Mouse (Mus musculus) liver, embryonic 15.5 days (tissue): Measurements from ENCODE around the gene 9430015G10Rik. TPM values are rescaled to one million over a fixed set of nuclear protein-coding genes. Genes with fewer than 3 reads are reported as not detected.

Experiments
- ATAC-seq: fragments of 200-750 bp; cut with Nextera tagmentation; 2 replicates; pipeline ENCODE4 v1.8.0; 2017; ENCODE audit warnings: moderate number of reproducible peaks, mild to moderate bottlenecking, moderate library complexity; ENCODE audit not compliant: insufficient read depth
- H3K27ac ChIP-seq: fragments of 300-500 bp; sonication (generic); replicated peaks from 2 replicates; pipeline ENCODE4 v1.5.1; 2015; ENCODE audit warnings: mild to moderate bottlenecking, inconsistent platforms
- H3K27me3 ChIP-seq: fragments of 300-500 bp; sonication (generic); 2 replicates; pipeline ENCODE4 v1.6.1; 2015; ENCODE audit warnings: mild to moderate bottlenecking, inconsistent platforms
- H3K36me3 ChIP-seq: fragments of 300-500 bp; sonication (generic); replicated peaks from 2 replicates; pipeline ENCODE4 v1.6.1; 2015; ENCODE audit warnings: moderate library complexity, mild to moderate bottlenecking, inconsistent platforms
- H3K4me1 ChIP-seq: fragments of 300-500 bp; sonication (generic); replicated peaks from 2 replicates; pipeline ENCODE4 v1.6.1; 2015; ENCODE audit warnings: inconsistent platforms
- H3K4me2 ChIP-seq: fragments of 300-500 bp; sonication (generic); 2 replicates; pipeline ENCODE4 v1.6.1; 2015; ENCODE audit warnings: moderate library complexity, mild to moderate bottlenecking, inconsistent platforms
- H3K4me3 ChIP-seq: fragments of 300-500 bp; sonication (generic); replicated peaks from 2 replicates; pipeline ENCODE4 v1.5.1; 2015; ENCODE audit warnings: mild to moderate bottlenecking, inconsistent platforms
- H3K9ac ChIP-seq: fragments of 300-500 bp; sonication (generic); 2 replicates; pipeline ENCODE4 v1.6.1; 2015; ENCODE audit warnings: moderate library complexity, mild to moderate bottlenecking, inconsistent platforms
- H3K9me3 ChIP-seq: fragments of 300-500 bp; sonication (generic); replicated peaks from 2 replicates; pipeline ENCODE4 v1.6.1; 2016; ENCODE audit warnings: inconsistent platforms
- WGBS: fragments of 180-500 bp; shearing (Covaris S2); methylation state at CpG from one replicate; pipeline ENCODE4 v1.1.7; 2015; ENCODE audit warnings: mixed read lengths; ENCODE audit not compliant: insufficient replicate concordance; 5-methylcytosine and 5-hydroxymethylcytosine counted together
- polyA plus RNA-seq: library from polyadenylated mRNA; unstranded; fragments of >200 nt; fragmentation: Nextera tagmentation; extraction: Ambion mirVana; gene quantifications from 2 replicates; pipeline ENCODE4 v1.2.1, GENCODE M21; 2015

9430015G10Rik gene
- 10.5 and 12.3 TPM in 2 replicates for polyA plus RNA-seq

GRCm38 (mm10) chr4:156109570-156110331 is at the start of gene 9430015G10Rik:
TSS of gene 9430015G10Rik (plus strand) at chr4:156109982.
- Histone ChIP-seq H3K4me3 (peak within 1 kb of the TSS; percentile 94), H3K9me3 (no peaks in the 10 kb centered on the region), H3K9ac (peak within 1 kb of the TSS; percentile 91), H3K27ac (peak within 1 kb of the TSS; percentile 94), H3K36me3 (peaks cover 5% of the 10 kb centered on the region; the same call in 1 of the 2 replicates), H3K4me1 (peaks cover 40% of the 10 kb centered on the region), H3K27me3 (no peaks in the 10 kb centered on the region), H3K4me2 (peak within 1 kb of the TSS; percentile 79)
- under 1% methylated on average over 60 of the region's 60 CpGs for WGBS
- peak; percentile 97 for ATAC-seq

- H3K9ac ChIP-seq, result no peak overlapping the region
- no peak overlapping the region for H3K4me3 ChIP-seq
- no peaks in the 10 kb centered on the region for H3K9me3 ChIP-seq
- H3K4me1 ChIP-seq, result peaks cover 5% of the 10 kb centered on the region; the same call in 1 of the 2 replicates
- H3K27ac ChIP-seq, result no peak overlapping the region
- no peaks in the 10 kb centered on the region for H3K27me3 ChIP-seq
- H3K4me2 ChIP-seq, result no peak overlapping the region
- no peak for ATAC-seq
- 47% methylated on average over 4 of the region's 4 CpGs for WGBS
- no peaks in the 10 kb centered on the region for H3K36me3 ChIP-seq
Observed at GRCm38 (mm10) chr4:156063861-156064509, 45.8 kb upstream of the 9430015G10Rik start.

GRCm38 (mm10) chr4:156064510-156064897 is 45.3 kb upstream of the 9430015G10Rik start:
- no peak for ATAC-seq
- H3K4me3 ChIP-seq, result no peak overlapping the region
- no peaks in the 10 kb centered on the region for H3K27me3 ChIP-seq
- no peak overlapping the region for H3K27ac ChIP-seq
- H3K9ac ChIP-seq, result no peak overlapping the region
- no peaks in the 10 kb centered on the region for H3K9me3 ChIP-seq
- H3K4me1 ChIP-seq, result peaks cover 5% of the 10 kb centered on the region; the same call in 1 of the 2 replicates
- no peak overlapping the region for H3K4me2 ChIP-seq
- WGBS, result 64% methylated on average over 9 of the region's 9 CpGs
- no peaks in the 10 kb centered on the region for H3K36me3 ChIP-seq

DNA sequence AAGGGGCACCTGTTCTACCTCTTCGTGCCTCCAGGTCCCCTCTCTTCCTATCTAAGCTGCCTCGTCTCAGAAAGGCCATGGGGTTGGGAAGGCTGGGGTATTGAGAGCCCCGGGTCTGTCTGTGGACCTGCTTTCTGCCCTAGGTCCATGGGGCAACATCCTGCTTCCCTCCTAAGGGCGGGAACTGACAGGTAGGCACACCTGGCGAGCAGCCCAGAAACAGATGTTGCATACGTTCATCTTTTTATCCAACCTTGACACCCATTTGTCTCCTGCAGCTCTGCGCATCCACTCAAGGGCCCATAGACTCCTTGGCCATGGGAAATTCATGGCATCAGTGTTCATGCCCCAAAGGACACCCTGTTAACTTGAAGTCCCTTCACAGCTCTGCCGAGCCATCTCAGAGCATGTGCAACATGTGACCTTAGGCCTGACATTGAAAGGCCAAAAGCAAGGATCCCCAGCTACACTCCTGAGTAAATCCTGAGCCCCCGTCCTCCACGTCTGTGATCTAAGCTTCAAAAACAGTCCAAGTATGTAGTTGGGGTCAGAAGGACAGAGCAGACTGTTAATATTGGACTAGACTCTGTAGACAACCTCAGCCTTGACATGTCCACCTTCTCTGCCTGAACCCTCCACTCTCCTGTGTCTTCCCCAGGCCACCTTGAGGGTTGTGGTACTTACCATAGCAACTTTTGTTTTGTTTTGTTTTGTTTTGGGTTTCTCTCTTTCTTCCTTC is 44.5 kb upstream of the 9430015G10Rik start:
- Histone ChIP-seq H3K4me2 (no peak overlapping the region), H3K4me3 (no peak overlapping the region), H3K9ac (no peak overlapping the region), H3K27ac (no peak overlapping the region), H3K27me3 (no peaks in the 10 kb centered on the region), H3K36me3 (no peaks in the 10 kb centered on the region), H3K9me3 (no peaks in the 10 kb centered on the region), H3K4me1 (peaks cover 5% of the 10 kb centered on the region; the same call in 1 of the 2 replicates)
- ATAC-seq, result no peak
- 62% methylated on average over 10 of the region's 10 CpGs for WGBS

DNA sequence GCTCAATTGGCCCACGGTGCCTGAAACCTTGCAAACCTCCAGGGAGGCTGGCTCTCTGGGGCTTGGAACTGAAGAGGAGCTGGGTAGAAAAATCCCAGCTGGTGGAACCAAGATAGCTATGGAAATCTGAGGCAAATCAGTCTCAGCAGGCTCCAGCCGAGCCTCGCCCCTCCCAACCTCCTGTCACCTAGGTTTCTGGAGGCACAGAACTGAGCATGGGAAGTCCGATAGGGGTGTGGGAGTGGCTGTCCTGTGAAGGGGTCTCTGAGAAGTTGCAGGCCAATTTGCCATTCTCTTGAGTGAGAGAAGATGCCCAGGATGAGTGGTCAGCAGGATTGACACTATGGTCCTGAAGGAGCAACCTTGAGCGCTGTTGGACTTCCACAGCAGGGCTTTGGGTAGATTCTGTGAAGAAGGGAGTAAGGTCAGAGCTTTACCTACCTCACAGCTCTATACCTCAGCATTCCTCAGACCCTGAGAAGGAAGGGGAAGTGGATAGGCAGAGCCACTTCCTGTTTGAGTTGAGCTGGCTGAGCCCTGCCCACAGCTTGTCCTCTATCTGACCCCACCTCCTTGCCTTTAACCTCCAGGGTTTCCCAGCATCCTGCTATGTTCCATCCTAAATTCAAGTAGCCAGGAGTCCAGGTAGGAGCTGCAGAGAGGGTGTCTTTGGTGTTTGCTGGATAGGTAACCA is 42.4 kb upstream of the 9430015G10Rik start:
- no peaks in the 10 kb centered on the region for H3K9me3 ChIP-seq
- no peak overlapping the region for H3K27ac ChIP-seq
- H3K4me3 ChIP-seq, result no peak overlapping the region
- no peaks in the 10 kb centered on the region for H3K36me3 ChIP-seq
- no peak overlapping the region for H3K9ac ChIP-seq
- H3K27me3 ChIP-seq, result no peaks in the 10 kb centered on the region
- 36% methylated on average over 5 of the region's 5 CpGs for WGBS
- no peak for ATAC-seq
- H3K4me2 ChIP-seq, result no peak overlapping the region
- peaks cover 5% of the 10 kb centered on the region; the same call in 1 of the 2 replicates for H3K4me1 ChIP-seq

DNA sequence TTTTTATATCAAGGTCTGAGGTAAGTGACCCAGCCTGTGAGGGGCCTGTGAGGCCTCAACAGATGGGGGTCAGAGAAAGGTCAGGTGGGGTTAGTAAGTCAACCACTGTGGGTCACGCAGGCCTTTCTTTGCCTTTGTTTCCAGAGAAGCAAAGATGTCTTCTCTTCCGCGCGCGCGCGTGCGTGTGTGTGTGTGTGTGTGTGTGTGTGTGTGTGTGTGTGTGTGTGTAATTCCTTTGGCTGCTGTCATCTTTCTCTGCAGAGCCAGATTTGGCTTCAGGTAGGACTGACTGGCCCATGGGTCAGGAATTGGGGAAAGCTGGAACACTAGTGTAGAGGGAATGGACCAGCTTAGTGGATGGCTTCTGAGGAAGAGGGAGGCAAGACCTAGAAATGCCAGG is 40.1 kb upstream of the 9430015G10Rik start:
- no peaks in the 10 kb centered on the region for H3K9me3 ChIP-seq
- 85% methylated on average over 8 of the region's 8 CpGs for WGBS

GRCm38 (mm10) chr4:156070276-156070675 is 39.5 kb upstream of the 9430015G10Rik start:
- WGBS, result 42% methylated on average over 6 of the region's 6 CpGs
- peak; percentile 12; the same call in 1 of the 2 replicates for ATAC-seq
- no peak overlapping the region for H3K27ac ChIP-seq
- no peaks in the 10 kb centered on the region for H3K9me3 ChIP-seq
- H3K9ac ChIP-seq, result no peak overlapping the region
- no peak overlapping the region for H3K4me3 ChIP-seq
- no peaks in the 10 kb centered on the region for H3K36me3 ChIP-seq
- peaks cover 3% of the 10 kb centered on the region; the same call in 1 of the 2 replicates for H3K4me1 ChIP-seq
- no peak overlapping the region for H3K4me2 ChIP-seq
- no peaks in the 10 kb centered on the region for H3K27me3 ChIP-seq

More for the DNA sequence above, 40.1 kb upstream of the 9430015G10Rik start:
- Histone ChIP-seq H3K4me1 (peaks cover 5% of the 10 kb centered on the region; the same call in 1 of the 2 replicates), H3K4me2 (no peak overlapping the region), H3K27me3 (no peaks in the 10 kb centered on the region), H3K9ac (no peak overlapping the region), H3K27ac (no peak overlapping the region), H3K4me3 (no peak overlapping the region), H3K36me3 (no peaks in the 10 kb centered on the region)
- ATAC-seq, result no peak

DNA sequence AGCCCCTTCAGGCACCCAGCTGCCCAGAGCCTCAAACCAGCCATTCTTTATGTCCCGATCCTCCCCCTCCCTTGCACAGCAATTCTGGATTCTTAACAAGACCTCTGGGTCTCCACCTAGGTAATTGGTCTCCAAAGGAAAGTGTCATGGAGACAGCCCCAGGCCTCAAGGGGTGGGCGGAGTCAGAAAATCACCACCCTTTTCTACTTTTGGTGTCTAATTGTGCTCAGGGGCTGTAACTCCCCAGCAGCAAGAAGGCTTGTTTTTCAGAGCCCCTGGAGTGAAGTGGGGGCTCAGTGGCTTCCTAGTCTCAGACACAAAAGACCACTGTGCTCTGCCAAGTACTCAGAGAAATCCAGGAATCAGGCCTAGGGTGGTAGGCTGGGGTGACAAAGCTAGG is 39.1 kb upstream of the 9430015G10Rik start:
- H3K9ac ChIP-seq, result no peak overlapping the region
- no peak for ATAC-seq
- H3K27me3 ChIP-seq, result no peaks in the 10 kb centered on the region
- 61% methylated on average over 2 of the region's 2 CpGs for WGBS
- no peak overlapping the region for H3K4me2 ChIP-seq
- no peak overlapping the region for H3K27ac ChIP-seq
- no peak overlapping the region for H3K4me3 ChIP-seq
- no peaks in the 10 kb centered on the region for H3K36me3 ChIP-seq
- H3K4me1 ChIP-seq, result no peaks in the 10 kb centered on the region
- H3K9me3 ChIP-seq, result no peaks in the 10 kb centered on the region

- Histone ChIP-seq H3K27me3 (peaks cover 27% of the 10 kb centered on the region), H3K36me3 (no peaks in the 10 kb centered on the region), H3K27ac (no peak overlapping the region), H3K9me3 (no peaks in the 10 kb centered on the region), H3K4me3 (peak overlapping the region; percentile 51; the same call in 1 of the 2 replicates), H3K4me1 (peaks cover 14% of the 10 kb centered on the region), H3K4me2 (peak overlapping the region; percentile 71), H3K9ac (no peak overlapping the region)
- ATAC-seq, result peak; percentile 18; the same call in 1 of the 2 replicates
- WGBS, result 8% methylated on average over 8 of the region's 8 CpGs
Observed at GRCm38 (mm10) chr4:156076911-156077382, 32.8 kb upstream of the 9430015G10Rik start.

DNA sequence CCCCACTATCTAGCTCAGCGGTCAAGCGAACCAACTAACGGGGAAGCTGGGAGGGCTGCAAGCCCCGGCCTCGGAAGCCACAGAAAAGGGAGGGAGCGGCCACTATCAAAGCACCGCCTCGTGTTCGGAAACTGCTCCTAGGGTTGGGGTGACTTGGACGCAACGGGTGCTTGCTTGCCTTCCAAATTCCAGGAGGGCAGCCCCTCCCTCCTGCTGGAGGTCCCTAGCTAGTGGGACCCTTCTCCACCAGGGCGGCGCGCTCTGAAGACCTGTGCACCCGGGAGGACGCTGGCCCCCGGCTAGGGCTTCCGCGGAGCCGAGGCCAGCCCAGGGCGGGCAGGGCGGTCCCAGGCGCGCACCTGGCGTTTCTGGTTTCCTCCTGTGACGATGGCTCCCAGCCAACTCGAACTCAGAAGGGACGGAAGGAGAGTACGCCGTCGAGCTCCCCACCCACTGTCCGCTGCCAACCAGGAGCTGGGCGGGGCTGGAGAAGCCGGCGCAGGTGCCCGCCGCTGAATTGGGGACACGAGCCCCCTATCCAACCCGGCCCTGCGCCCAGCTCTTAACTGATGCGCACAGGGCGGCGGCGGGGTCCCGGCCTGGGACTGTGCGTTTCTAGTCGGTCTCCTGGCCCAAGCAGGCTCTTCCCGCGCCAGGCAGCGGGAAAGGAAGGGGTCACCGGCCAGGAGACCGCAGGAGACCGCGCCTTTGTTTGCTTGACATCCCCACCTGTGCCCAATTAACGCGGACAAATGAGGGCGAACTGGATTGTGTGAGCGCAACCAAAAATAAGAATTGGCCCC is 32.1 kb upstream of the 9430015G10Rik start:
- H3K36me3 ChIP-seq, result no peaks in the 10 kb centered on the region
- peak overlapping the region; percentile 51 for H3K4me3 ChIP-seq
- H3K27me3 ChIP-seq, result peaks cover 27% of the 10 kb centered on the region
- no peak overlapping the region; the same call in 1 of the 2 replicates for H3K27ac ChIP-seq
- peaks cover 18% of the 10 kb centered on the region for H3K4me1 ChIP-seq
- 1% methylated on average over 58 of the region's 58 CpGs for WGBS
- H3K9ac ChIP-seq, result no peak overlapping the region
- H3K9me3 ChIP-seq, result no peaks in the 10 kb centered on the region
- H3K4me2 ChIP-seq, result peak overlapping the region; percentile 71
- ATAC-seq, result peak; percentile 49
